Mouse (Mus musculus) spleen, adult 10 weeks (tissue): ENCODE results near the gene Rec8. TPM values are rescaled to one million over a fixed set of nuclear protein-coding genes. Genes with fewer than 3 reads are reported as not detected.

Experiments used
- polyA plus RNA-seq: library from polyadenylated mRNA; stranded (reverse); fragments of 350-450 nt; fragmentation: Illumina TruSeq; extraction: RNeasy Lipid Tissue Mini Kit (QIAGEN cat#74804); gene quantifications from one replicate; pipeline ENCODE4 v1.2.3, GENCODE M21; 2015; ENCODE audit warnings: low replicate concordance; ENCODE audit not compliant: insufficient read depth

Rec8 gene
- polyA plus RNA-seq: 2.6 TPM

DNA sequence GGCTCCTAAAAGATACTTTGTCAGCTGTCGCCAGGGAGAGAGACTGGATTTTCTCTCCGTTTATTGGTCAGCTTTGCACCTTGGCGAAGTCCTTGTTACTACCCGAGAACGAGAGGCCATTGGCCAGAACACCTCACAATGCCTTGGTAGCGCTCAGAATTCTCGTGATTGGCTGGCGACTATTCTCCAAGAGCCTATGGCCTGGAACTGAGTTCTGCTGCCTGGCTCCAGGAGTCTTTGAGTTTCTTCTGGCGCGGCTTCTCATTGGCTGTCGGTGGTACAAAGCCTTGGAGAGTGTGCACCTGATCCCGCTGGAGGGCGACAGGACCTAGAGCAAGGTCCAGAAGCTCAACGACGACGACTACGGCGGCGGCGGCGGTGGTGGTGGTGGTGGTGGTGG, at the start of gene Rec8:
Gene Rec8, plus strand, starts transcription at position 216 of the 400 bp plus-strand sequence.

DNA sequence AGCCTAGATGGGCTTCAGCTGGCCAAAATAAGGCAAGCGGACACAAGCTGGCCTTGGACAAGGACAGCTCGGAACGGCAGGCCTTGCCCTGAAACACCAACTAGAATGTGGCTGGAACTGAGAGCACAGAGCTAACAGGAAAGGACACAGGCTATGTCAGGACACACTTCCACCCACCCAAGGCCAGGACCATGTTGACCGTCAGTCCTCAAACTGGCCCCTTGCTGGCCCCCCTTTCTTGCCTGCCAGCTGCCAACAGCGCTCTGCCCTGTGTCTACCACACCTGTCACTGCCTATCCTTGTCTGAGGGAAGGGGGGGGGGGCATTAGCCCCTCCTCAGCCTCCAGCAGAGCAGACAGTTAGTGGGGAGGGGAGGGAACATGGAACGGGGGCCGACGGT, 42.5 kb upstream of the Rec8 start, which contains the start of gene Fitm1:
Gene Fitm1, plus strand, starts transcription at position 316 of the 400 bp plus-strand sequence.

DNA sequence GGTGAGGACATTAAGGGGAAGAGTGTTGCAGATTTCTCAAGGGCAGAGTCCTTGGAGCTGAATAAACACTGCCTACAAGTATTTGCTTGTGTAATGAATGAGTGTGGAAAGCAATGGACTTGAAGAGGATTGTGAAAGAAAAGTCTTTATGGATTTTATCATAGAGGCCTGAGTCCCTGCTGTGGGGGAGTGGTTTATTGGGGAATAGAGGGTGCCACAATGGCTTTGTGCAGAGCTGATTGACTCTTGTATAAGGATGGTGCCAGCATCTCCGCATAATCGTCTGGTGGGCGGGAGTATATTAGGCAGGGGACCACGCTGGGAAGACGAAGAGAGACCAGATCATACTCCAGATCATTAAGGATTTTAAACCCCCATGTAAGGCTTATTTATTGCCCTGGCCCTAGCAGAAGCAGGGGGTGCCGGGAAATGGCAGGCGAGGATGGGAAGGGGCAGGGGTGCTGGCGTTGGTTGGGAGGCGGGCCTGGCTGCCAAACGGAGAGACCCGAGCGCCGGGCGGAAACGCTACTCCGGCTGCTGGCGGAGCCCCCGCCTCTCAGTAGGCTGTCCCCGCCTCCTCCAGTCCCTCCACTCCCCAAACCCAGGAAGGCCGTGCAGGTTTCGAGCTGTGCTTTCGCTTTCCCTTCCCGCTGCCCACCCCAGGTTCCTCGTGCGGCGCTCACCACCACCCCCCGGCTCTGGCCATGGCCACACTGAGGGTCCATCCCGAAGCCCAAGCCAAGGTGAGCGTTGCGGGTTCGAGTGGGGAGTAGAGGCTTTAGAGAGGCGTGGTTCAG, 39.8 kb upstream of the Rec8 start, which contains the start of gene Psme1:
Gene Psme1, plus strand, starts transcription at position 253 of the 797 bp plus-strand sequence.

DNA sequence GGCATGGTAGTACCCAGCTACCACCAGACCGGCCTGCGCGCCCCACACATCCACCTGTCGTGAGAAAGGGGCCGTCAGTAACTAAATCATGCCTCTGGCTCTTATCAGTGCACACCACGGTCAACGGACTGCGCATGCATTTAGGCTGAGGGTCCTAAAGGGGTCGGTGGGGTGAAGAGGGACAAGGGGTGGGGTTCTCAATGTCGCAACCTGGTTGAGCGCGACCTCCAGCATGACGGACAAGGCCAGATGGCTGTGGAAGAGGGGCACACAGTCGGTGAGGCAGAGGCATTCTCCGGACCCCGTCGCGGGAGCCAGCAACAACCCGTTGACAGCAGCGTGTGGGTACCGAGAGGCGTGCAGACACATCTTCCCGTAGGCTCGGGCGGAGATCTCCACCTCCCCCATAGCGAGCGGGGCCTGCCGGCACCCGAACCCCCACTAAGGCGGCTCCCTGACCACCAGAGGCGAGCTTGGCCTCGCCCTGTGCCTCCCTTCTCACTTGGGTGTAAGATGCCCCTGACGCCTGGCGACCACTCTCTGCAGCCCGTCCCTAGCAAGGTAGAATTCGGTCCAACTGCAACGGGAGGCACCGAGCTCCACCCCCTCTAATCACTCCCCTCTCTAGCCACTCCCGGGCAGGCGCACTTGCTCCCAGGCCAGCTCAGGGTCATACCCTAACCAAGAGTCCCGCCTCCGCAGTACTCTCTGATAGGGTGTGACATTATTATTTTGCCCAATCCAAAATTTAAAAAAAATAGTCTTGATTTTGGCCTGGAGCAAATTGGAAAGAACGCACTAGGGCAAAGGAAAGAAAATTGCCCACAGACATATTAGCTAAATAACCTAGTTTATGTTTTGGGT, 32.9 kb upstream of the Rec8 start, which contains the start of gene Emc9:
Gene Emc9, minus strand, starts transcription at position 601 of the 864 bp plus-strand sequence.

DNA sequence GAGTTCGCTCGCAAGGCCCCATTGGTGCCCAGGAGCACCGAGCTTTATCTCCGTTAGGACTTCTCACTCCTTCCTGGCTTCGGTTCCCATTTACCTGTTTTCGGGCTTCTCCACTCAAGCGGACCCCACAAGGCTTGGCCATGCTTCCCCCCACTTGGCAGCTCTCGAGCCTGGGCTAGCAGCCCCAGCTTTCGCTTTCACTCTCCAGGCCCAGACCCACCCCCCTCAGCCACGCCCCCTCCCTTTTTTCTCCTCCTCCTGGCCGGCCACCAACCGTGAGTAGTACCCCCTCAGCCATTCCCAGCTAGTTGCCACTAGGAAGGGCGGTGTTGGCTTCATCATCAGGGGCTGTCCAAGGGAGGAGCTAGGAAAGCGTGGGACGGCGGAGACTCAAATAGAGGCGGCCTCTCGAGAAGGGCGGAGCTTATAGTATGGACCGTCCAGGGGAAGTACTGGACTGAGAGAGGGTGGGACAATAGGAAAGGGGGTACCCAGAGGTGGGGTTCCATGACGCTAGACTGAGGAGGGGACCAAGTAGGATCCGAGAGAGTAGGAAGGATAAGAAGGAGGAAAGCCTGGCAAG, 27.0 kb upstream of the Rec8 start, which contains the start of gene Psme2:
Gene Psme2, minus strand, starts transcription at position 366 of the 583 bp plus-strand sequence.

DNA sequence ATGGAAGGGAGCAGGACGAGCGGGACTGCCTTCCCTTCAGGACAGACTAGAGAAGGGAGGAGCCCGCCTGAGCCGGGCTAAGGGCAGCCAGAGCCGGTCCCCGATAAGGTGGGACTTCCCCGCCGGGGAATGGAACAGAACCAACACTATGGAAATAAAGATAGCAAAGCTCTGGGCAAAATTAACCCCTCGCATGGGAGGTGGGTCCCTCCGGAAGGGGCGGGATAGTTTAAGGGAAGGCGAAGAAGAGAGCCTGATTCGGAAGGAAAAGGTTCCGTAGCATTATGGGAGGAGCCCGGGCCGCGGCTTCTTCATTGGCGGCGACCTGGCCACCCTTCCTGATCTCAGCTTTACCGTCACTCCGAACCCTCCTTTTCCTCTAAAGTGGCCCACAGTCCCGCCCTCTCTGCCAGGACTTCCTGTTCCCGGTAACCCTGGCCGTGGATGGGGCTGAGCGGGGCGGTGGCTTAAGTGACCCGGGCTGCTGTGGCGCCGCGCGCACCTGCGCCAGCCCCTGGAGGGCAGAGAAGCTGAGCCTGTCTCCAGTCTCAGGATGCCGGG, 26.4 kb upstream of the Rec8 start, which contains the start of gene Rnf31:
Gene Rnf31, plus strand, starts transcription at position 378 of the 561 bp plus-strand sequence.

DNA sequence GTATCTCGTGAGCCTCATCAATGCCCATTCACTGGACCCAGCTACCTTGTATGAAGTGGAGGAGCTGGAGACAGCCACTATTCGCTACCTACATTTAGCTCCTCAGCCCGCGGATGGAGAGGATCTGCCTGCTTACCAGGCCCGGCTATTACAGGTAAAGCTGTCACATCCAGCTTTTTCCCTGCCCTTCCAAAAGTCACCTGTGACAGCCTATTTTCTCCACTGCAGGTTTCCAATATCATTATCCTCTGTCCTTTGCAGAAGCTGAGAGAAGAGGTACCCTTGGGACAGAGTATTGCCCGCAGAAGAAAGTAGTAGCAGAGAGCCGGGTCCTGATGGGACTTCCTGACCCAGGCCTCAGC, 14.6 kb upstream of the Rec8 start, which contains the start of gene Irf9:
Gene Irf9, plus strand, starts transcription at position 301 of the 362 bp plus-strand sequence.

DNA sequence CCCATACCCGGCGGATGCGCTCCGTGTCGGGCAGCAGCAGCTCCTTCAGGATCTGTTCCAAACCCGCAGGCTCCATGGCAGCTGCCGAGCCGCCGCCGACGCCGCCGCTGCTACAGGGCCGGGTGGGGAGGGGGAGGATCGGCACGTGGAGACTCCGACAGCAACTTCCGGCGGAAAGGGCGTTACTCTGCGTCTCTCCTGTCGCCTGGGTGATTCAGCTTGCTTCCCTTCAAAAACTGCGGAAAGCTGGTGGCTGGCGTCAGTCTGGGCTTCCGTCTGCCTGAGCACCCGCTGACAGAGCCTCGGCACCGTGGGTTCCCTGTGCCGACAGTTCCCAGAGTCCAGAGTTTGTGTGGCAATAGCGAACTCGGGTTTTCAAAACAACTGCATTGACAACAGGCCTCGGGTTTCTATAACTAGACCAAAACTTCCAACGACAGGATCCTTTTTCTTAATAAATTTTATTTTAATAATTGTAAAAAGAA, 17.7 kb downstream of the Rec8 start, which contains the start of gene Ipo4:
Gene Ipo4, minus strand, starts transcription at position 435 of the 485 bp plus-strand sequence.

DNA sequence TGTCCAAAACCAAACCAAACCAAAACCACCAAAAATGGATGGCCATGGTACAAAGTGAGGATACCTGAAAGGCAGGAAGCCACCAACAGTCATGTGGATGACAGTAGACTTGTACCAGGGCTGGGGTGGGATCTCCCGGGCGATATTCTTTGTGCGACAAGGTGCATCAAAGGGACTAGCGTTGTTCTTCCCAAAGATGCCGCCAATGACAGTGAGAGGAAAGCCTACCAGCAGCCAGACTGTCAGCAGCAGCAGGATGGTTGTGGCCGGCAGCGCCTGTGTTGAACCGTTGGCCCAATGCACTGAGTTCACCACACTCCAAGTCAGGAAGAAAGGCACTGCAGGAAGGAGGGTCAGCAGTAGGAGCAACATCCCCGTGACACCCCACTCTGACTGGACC, 20.0 kb downstream of the Rec8 start, which contains the start of gene Gm49378:
Gene Gm49378, minus strand, starts transcription at position 101 of the 400 bp plus-strand sequence.

DNA sequence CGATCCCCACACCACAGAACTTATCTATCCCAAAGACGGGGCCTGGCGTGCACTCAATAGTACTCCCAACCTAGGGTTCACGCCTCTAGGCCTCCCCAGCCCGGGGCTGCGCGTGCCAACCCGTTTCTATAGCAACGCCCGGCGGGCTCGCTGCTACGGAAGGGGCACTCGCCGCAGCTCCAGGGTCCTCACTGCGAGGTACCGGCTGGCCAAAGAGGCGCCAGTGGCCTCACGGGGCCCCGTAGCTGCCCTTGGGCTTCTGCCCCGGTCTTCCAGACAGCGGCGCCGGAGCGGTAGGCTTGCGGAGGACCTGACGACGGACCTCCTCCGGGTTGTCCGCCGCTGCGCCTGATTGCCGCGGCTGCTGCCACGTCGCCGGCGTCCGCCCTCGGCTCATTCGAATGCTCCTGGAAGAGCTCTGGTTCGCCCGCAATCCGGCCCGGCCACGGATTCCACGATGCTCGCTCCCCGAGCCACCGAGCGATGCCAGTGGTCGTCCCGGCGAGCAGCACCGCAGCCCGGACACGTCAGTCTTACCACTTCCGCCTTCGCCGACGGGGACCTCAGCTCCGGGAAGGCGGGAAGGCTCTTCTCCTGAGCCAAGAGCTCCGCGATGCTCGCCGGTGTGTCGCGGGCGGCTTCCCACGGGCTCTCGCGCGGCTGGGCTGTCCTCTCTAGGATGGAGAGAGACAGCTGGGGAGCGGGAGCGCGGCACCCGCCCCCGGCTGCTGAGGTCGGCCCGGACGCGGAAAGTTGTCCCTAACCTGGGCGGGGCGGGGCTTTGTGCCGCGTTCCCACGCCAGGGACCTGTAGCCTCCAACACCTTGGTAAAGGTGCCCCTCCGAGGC, 25.4 kb downstream of the Rec8 start, which contains the start of gene Tm9sf1:
Gene Tm9sf1, minus strand, starts transcription at position 747 of the 848 bp plus-strand sequence.

DNA sequence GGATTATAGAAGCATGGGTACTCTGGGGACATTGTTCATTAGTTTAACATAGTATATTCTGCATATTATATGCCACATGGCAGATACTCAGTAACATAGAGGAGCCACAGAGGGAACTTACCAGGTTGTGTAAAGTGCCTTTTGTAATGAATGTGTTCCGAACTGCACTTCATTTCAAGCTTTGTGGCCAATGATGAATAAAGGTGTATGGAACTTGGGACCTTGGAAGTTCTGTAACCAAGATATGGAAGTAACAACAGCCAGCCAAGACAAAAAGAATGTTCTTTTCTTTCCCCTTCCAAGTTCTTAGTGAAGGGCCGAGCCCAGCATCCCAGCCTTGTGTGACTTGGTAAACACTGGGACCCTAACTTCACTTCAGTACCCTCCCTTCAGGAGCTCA, 32.0 kb downstream of the Rec8 start, which contains the start of gene Tssk4:
Gene Tssk4, plus strand, starts transcription at position 301 of the 400 bp plus-strand sequence.

DNA sequence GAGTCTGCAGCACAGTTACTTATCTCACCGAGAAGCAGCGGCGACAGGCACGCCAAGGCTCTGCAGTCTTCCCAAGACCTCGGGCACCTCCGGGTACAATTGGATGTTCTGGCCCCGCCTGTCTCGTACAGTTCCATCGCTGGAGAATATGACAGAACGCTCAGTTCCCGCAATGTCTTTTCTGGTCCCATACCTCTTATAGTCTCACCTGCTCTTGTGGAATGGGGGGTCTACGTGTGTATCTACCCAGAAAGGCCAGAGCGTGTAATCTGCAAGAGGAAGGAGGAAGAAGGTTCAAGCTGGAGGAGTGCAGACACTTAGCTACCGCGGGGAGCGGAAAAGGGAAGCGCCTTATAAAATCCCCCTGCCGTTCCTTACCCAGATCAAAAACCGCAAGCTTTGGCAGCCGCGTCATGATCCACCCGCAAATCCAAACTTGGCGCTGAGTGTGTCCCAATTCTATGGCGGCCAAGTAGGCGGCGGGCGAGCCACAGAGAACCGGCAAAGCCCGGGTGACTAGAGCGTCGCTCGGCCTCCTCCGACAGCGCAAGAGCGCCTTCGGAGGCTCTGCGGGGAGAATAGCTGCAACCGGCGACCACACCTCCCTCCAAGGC, 42.2 kb downstream of the Rec8 start, which contains the start of gene Mdp1:
Gene Mdp1, minus strand, starts transcription at position 549 of the 614 bp plus-strand sequence.

DNA sequence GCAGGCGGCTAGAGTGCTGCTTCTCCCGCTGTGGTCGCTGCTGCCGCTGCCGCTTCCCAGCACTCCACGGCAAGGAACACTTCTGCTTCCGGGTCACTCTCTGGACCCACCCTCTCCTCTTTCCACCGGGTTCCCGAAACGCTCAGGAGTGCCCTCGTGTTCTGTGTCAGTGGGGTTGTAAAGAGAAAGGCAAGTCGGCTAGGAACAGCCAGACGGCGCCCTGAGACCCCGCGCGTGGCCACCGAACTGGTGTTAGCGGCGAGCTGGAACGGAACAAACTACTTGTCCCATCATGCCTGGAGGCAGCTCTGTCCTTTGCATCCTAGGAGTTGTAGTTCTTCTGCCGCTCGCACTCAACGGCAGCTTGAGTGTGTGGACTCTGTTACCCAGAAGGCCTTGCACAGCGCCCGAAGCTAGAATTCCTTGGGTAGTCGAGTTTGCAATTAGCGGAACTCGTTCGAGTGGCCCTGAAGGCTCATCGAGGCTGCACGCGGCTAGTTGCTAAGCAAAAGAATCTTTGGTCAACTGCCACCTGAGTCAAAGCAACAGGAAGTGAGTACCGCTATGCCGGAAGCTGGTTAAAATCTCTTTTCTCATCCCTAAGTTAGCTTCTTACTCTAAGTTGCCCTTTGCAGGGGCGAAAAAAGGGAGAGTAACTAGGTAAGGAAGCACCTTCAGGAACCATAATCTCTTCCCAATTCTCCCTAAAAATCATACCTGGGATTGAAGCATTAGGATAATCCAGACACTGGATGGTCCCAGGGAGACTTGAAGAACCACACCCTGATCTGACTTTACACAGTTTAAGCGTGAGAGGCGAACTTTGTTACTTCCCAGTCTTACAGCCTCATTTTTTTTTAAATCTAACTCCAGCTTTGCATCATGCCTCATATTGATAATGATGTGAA, 54.2 kb downstream of the Rec8 start, which contains the start of the genes Gmpr2 and Nedd8:
Gene Gmpr2, plus strand, starts transcription at position 109 of the 908 bp plus-strand sequence.
Gene Nedd8, minus strand, starts transcription at position 292 of the 908 bp plus-strand sequence.

Other genes with a start within 250 kb of the Rec8 start
- gene Dhrs4, start 139.3 kb upstream of the Rec8 start, polyA plus RNA-seq: 26.8 TPM
- gene Carmil3, start 127.4 kb upstream of the Rec8 start, polyA plus RNA-seq: 0.87 TPM
- not detected for gene Cpne6, start 107.6 kb upstream of the Rec8 start, polyA plus RNA-seq
- not detected for gene Nrl, start 93.1 kb upstream of the Rec8 start, polyA plus RNA-seq
- 23.0 TPM for gene Pck2, start 77.8 kb upstream of the Rec8 start, polyA plus RNA-seq
- 64.7 TPM for gene Dcaf11, start 58.0 kb upstream of the Rec8 start, polyA plus RNA-seq
- not detected for gene A730061H03Rik, start 57.6 kb upstream of the Rec8 start, polyA plus RNA-seq
- gene Fitm1, start 42.4 kb upstream of the Rec8 start, polyA plus RNA-seq: not detected
- 474 TPM for gene Psme1, start 39.9 kb upstream of the Rec8 start, polyA plus RNA-seq
- 11.9 TPM for gene Emc9, start 32.7 kb upstream of the Rec8 start, polyA plus RNA-seq
- gene Psme2, start 26.9 kb upstream of the Rec8 start, polyA plus RNA-seq: 451 TPM
- 67.4 TPM for gene Rnf31, start 26.3 kb upstream of the Rec8 start, polyA plus RNA-seq
- 106 TPM for gene Irf9, start 14.5 kb upstream of the Rec8 start, polyA plus RNA-seq
- 21.3 TPM for gene Ipo4, start 17.9 kb downstream of the Rec8 start, polyA plus RNA-seq
- 1.5 TPM for gene Gm49378, start 19.9 kb downstream of the Rec8 start, polyA plus RNA-seq
- gene Tm9sf1, start 25.8 kb downstream of the Rec8 start, polyA plus RNA-seq: 57.7 TPM
- 1.7 TPM for gene Tssk4, start 32.1 kb downstream of the Rec8 start, polyA plus RNA-seq
- 71.8 TPM for gene Mdp1, start 42.5 kb downstream of the Rec8 start, polyA plus RNA-seq
- 54.9 TPM for gene Gmpr2, start 53.9 kb downstream of the Rec8 start, polyA plus RNA-seq
- 226 TPM for gene Nedd8, start 54.1 kb downstream of the Rec8 start, polyA plus RNA-seq
- gene Tinf2, start 63.8 kb downstream of the Rec8 start, polyA plus RNA-seq: 54.5 TPM
- 15.3 TPM for gene Tgm1, start 95.9 kb downstream of the Rec8 start, polyA plus RNA-seq
- gene Rabggta, start 104.2 kb downstream of the Rec8 start, polyA plus RNA-seq: 19.2 TPM
- 90.3 TPM for gene Dhrs1, start 127.7 kb downstream of the Rec8 start, polyA plus RNA-seq
- gene Nop9, start 127.7 kb downstream of the Rec8 start, polyA plus RNA-seq: 22.0 TPM
- gene Cideb, start 140.4 kb downstream of the Rec8 start, polyA plus RNA-seq: not detected
- 0.28 TPM for gene Ltb4r2, start 143.4 kb downstream of the Rec8 start, polyA plus RNA-seq
- gene Ltb4r1, start 147.9 kb downstream of the Rec8 start, polyA plus RNA-seq: 1.8 TPM
- gene Adcy4, start 166.1 kb downstream of the Rec8 start, polyA plus RNA-seq: 3.7 TPM
- gene Ripk3, start 170.8 kb downstream of the Rec8 start, polyA plus RNA-seq: 53.5 TPM
- gene Nfatc4, start 205.1 kb downstream of the Rec8 start, polyA plus RNA-seq: 3.8 TPM
- gene Nynrin, start 236.0 kb downstream of the Rec8 start, polyA plus RNA-seq: 2.3 TPM